Mouse (Mus musculus) ZHBTc4 (cell line): ENCODE measurements around the gene BC067074.
"Not testable (repeated sequence)": the region's sequence is repeated elsewhere in the genome, so short reads cannot be mapped to it uniquely, and the experiment has no call there.

Experiments
- DNase-seq: peaks from one replicate; pipeline ENCODE4 v3.0.0-alpha.2; 2011; ENCODE audit warnings: low read depth, low spot score

Gene BC067074

DNA sequence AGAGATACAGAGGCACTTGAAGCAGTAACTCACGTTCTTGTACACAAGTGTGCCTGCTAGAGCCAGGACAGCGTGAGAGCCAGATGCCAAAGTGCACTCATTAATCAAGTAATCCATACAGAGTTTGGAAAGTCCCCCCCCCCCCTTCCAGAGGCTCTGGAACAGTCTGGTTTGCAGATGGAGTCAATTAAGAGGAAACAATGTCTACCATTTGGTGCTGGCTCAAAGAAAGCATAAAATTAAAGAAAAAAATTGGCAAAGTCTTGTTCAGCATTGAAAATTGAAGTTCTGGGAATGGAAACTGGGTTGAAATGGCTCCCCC, 81.1 kb downstream of the BC067074 start:
- no peak for DNase-seq

DNA sequence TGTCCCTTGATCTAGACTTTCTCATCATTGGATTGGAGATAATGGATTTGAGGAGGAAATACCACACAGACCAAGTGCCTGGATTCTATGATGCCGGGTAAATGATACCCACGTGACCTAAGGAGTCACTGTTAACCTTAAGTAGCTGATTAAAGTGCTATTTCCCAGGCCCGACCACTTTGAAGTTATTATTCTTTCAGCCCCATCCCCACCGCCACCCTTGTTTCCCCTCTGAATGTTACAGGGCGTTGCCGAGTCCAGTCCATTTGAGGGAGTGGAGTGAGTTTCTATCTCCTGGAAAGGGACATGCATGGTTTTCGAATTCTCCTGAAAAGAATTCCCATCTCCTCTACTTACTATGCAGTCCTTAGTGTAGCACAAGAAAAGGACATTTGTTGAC, 84.7 kb downstream of the BC067074 start:
- DNase-seq, result no peak

DNA sequence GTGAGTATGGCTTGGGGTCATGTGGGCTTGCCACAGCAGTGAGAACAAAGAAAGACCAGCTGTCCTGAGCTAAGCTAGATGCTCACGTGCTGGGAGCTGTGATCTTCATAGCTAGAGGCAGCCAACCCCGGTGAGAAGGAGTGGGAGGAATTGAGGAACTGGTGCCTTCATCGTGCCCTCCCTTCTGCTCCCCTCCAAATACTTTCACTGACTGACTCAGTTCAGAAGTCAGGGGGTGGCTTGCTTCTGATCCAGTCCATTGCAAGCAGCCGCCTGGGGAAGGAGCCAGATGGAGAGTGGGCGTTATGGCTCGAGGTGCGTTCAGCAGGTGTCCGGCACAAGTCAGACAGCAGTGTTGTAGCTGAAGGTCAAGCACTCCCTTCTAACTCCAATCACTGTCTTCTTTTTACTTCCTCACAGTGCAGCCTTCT, 86.0 kb downstream of the BC067074 start:
- no peak for DNase-seq

DNA sequence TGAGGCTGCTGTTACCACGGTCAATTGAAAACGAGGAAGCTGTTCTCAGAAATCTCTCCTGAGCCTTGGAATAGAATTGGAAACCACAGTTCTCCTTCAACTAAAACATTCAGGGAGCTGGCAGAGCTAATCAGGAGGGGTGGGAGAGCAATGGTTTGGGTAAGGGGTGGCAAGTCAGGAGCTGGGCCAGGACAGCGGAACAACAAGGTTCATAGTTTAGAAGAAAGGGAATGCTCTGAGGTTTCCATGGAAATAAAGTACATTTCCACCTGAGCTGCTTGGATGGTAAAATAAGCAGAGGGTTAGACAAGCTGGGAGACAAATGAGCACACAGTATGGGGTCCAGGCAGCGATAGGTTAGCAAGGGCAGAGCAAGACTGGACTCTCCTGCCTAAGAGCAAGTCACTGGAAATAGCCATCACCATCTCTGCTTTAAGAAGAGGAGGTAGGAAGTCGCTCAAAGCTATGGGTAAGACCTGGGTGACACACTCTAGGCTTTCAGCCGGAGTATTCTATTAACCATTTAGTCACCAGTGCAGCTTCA, 86.9 kb downstream of the BC067074 start:
- DNase-seq, result no peak

DNA sequence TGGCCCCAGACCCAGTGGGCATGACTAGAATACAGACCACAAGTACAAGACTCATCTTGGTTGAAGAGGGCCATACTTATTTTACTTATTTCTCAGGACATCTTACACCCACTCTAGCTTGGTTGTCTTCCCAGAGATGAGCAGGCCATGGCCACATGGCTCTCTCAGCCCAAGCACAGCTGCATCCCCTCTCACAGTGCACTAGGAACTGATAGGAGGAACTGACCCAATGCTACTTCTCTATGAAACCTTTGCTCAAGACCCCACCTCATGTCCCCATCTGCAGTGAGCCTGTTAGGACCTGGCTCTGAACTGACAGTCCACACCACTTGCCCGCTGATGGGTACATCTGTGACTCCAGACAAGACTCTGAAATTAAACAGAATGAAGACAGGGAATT, 88.8 kb downstream of the BC067074 start:
- DNase-seq, result no peak

DNA sequence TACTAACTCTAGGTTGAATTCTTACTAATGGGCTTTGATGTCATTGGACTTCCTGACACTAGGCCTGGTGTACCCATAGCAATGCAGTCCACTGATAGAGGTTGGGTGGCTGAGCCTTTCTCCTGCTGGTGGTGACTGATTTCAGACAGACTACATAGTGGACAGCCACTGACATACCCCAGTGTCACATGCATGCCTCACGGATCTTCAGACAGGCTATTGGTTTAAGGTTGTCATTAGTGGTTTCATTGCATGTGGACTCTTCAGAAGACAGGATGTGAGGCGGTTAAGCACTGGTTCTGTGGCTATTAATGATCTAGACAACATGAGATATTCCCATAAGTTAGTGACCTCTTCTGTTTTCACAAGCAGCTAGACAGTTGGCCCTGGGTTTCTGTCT, 89.2 kb downstream of the BC067074 start:
- no peak for DNase-seq

DNA sequence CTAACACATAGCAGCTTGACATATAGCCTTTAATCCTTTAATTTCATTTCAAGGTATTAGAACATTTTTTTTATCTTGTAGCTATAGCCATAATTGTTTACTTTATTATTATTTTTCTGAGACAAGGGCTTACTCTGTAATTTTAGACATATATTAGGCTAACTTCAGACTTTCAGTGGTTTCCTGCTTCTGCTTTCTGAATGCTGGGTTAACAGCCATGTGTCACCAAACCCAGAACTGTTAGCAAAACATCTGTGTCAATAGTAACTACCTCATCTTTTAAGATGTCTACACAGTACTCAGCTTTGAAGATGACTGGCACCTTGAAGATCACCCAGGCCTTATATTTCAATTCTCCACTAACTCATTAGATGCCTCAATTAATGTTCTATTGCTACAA, 89.8 kb downstream of the BC067074 start:
- DNase-seq, result not testable (repeated sequence)

DNA sequence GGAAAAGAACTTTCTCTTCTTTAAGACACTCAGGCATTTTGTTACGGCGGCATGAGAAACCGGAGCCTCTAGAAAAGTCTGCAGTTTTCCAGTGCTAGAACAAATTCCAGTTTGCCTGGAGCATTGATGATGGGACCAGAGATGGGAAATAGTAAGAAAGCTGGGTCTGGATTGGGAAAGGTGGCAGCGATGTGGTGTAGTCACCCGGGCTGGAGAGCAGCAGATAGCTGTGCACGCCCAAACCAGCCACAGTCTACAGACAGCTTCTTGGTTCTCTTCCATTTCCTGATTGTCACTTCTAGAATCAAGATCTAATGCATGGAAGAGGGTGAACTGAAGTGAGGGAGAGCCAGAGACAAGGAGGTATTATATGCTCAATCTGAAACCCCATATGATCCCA, 100.4 kb downstream of the BC067074 start:
- DNase-seq, result no peak

DNA sequence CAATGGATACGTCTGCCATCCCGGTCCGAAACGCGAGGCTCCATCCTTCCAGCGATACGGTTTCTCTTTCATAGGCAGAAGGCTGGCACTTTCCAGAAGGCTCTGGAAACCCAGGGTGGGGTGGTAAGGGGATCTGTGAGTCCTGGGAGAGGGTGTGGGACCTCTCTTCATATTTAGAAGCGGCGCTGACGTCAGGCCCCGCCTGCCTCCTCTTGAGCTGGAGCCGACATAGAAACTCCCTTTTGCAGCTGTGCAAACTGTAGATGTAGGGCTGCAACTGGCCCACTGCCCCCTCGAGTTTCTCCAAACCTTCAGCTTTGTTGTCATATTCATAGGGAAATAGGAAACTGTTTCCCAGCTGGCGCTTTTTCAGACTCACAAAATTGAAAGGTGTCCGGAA, 101.6 kb downstream of the BC067074 start:
- DNase-seq, result no peak

DNA sequence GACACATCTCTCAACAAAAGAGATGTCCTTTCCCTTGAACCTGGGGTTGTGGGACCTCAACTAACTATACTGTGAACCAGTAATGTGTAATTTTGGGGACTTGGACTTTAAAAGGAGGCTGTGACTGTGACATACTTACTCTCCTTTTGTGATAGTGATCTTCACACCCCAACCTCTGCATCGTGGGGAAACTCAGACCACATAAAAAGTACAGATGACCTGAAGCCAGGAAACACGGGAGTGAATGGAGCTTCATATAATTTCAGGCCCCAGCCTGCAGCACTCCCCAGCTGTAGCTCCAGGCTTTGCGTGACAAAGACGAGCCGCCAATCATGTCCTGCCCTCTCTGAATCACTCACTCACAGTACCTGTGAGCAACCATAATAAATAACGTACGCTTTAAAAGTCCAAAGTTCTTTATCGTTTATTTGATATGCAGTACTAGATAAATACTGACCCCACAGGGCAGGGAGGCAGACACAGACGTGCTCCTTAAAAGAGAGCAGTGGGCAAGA, 104.1 kb downstream of the BC067074 start:
- no peak for DNase-seq

DNA sequence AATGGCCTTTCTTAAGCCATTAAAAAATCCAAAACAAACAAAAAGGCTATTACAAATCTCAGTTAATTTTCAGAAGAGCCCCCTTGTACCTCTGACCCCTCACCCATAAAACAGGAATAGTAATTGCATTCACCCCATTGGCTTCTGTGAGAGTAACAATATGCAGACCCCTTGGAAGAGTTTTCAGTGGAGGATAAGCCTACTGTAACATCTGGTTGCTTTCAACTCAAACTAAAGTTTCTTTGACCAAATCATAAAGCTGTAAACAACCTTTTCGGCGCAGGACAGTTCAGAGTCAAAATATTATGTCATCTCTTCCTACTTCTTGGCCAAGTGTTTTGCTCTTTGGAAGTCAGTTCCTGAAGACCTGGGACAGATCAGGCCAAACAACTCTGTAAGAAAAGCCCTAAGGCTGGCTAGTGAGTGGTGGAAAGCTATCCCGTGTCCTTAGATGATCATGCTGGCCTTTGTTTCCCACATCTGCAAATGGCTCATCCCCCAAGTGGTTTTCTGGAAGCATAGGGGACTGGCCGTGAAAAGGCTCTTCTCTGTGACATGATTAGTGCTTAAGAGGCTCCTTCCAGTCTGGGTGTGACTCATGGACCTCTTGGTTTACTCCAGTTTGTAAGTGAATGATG, 108.5 kb downstream of the BC067074 start:
- DNase-seq, result no peak

DNA sequence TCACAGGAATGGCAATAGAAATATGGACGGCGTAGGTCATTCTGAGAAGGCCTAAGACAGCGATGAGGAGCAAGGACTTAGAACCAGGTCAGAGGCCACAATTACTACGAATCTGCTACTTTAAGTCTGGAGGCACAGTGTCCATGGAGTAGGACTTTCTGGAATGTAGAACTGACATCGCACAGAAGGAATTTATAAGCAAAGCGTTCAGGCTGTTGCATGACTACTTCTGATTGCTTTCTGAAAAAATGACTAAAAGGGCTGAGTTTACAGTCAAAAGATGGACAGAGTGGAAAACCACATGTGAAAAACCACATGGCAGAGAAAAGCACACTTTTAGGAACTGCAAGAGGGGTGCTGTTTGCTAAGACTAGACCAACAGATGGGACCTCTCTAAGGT, 110.7 kb downstream of the BC067074 start:
- no peak for DNase-seq

DNA sequence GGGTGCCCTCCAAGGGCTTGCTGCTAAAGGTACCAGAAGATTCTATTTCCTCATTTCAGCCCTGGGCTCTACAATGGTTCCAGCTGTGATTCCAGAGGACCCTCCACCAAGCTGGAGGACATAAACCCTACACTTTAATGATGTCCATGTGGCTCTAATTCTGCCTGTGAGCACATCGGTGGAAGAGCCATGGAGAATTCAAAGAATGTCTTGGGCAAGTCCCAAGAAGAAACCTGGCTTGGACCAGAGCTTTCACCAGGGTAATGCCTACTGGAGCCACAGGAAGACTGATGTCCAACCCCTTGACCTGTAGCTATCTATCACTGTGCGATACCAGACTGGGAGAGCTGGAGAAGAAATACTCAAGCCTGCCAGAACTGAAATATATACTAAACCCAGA, 111.2 kb downstream of the BC067074 start:
- DNase-seq, result no peak

DNA sequence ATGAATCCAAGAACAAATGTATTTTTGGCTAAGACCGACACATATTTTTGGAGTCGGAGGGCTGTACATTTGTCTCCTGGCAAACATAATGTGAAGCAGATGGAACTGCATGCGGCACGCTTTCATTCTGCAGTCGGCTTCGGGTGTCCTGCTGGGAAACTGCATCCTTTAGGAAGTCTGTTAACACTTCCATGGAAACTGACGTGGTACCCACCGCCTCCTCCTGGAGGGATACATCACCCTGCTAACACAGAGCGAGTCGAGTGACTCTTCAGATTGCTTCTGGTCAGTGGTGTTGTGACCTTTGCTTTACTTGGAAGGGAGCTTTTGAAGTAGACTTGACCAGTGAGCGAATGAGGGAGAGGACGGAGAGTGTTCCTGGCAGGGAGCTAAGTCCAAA, 117.0 kb downstream of the BC067074 start:
- no peak for DNase-seq

DNA sequence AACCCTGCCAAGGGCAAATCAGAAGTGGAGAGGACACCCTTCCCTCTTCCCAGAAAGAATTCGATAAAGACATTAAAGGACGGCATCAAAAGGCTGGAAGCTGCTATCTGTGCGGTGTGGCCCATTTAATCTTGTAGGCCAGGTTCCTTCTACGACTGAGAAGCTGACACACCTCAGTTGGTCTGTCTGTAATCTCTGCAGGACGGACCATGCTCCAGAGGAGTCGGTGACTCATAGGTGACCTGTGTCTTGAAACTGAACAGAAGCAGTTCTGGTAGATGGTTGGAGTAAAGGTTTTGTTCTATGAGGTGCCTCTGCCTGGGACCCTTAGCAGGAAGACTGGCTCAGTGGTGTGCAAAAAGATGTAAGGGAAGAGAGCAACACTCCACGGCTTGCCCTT, 122.6 kb downstream of the BC067074 start:
- DNase-seq, result no peak

DNA sequence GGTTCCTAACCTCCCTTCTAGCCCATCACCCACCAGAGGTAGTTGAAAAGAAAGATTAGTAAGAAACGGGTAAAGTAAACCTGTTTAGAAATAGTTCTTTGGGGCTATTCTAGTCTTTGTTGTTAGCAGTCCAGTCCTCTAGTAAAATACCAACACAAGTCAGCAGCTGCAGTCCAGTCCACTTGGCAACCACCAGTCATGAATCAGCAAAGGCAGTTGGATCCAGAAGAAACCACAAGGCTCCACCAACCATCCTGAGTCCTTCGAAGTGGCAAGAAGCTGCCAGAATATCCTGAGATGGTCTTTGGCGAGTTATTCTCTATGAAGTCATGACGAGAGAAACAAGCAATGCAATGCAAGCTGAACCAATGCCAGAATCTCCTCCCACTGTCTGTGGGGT, 124.0 kb downstream of the BC067074 start:
- DNase-seq, result no peak

DNA sequence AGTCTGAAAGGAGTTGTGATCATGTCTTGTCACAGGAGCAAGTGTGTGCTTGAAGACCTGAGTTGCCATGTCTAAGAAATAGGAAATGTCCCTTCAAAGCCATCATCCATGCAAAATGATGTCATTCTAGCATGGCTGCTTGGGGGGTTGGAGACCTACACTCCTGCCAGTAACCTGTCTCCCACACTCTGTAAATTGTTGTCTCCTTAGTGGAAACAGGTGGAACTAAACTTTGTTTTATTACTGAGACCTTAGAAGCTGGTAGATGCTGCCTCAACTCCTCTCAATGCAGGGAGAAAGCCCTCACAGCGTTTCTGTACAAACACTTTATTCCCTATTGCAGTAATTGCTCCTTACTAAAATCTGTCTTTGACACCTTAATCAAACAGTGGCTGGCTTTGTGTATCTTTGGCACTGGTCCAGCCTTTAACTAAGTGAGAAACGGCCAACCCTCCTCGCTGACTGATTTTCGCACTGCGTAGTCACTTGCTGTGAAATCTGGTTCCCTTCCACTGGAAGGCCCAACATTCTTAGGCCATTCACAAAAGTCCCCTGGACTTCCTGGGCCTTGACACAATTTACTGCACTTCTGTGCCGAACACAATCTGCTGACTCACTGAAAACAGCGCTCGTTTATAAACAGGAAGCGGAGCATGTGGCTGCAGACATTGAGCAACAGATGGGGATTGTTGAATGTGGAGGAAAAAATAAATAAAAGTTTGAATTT, 125.0 kb downstream of the BC067074 start:
- DNase-seq, result no peak

DNA sequence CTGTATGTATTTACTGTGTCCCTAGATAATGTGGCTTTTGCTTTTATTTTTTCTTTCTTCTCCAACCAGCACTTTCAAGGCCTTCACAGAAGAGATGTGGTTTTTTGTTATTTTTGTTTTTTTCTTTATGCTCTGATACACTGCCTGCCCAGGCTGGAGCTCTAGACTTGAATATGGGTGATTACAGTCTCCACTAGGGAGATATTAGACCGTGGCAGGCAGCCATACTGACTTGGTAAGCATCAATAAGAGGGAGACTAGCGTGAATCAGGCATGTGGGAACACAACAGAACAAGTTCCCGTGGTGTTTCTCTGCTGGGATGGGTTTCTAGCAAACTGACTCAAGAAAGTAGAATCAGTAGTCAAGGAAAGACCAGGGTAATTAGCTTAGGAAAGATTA, 125.7 kb downstream of the BC067074 start:
- no peak for DNase-seq

DNA sequence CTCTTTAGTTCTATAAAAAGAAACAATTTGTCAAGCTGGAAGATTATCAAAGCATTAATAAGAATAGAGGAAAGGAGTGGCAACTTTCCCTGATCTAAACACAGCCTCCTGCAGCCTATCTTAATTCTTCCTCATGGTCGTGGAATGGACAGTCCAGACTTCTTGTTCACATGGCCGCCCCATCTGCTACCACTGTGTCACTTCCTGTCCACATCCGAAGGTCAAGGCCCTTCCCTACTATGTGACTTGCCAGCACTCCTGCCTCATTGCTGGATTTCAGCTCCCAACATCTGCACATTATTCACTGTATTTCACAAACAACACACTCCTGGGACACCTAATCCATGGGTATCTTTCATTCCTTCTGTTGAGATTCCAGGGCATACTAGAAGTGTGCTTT, 128.5 kb downstream of the BC067074 start:
- DNase-seq, result no peak

DNA sequence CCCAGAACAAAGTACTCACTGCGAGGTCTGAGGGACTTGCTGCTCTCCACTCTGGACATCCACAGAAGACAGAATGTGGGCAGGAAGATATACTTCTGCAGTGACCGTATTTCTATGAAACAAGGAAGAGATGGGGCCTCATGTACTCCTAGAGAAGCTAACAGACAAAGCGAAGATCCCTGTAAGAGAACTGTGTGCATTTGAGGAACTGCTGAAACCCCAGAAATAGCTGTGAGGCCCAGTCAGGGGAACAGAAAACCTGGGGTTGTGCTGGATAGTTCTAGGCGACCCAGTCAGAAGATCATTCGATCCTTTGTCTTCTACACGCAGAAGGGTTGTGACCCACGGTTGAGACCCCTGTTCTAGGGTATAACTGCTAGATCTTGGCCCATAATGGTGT, 130.9 kb downstream of the BC067074 start:
- no peak for DNase-seq

DNA sequence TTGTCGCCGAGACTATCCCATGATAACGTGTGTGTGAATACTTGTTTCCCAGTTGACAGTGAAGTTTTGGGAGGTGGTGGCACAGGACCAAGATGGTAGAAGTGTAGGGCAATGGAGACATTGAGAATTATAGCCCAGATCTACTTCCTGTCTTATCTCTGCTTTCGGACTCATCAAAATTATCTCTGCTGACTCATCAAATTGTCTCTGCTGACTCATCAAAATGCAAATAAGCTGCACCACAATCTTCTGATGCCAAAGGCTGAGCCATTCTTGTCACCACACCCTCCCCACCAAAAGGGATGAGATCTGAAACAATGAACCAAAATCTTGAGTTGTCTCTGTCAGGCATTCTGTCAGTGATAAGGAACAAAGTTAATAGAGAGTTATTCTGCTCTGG, 132.9 kb downstream of the BC067074 start:
- DNase-seq, result no peak
